Mouse (Mus musculus) CH12.LX (cell line): Measurements from ENCODE around the gene Gapdh. TPM values are rescaled to one million over a fixed set of nuclear protein-coding genes. Genes with fewer than 3 reads are reported as not detected.

Experiments used
- DNase-seq: peaks from one replicate; pipeline ENCODE4 v3.0.0-alpha.2; 2013; ENCODE audit errors: extremely low read depth
- H3K27ac ChIP-seq: 2 replicates; pipeline ENCODE4 v1.5.1; 2012; ENCODE audit warnings: low read depth, mild to moderate bottlenecking, control low read depth, moderate library complexity; ENCODE audit not compliant: insufficient read depth
- H3K27me3 ChIP-seq: replicated peaks from 2 replicates; pipeline ENCODE3; 2012; ENCODE audit warnings: inconsistent platforms
- H3K36me3 ChIP-seq, 2 experiments: replicated peaks in 1 of 2; 2 replicates each; pipeline versions ENCODE3 to v1.6.1; 2012; ENCODE audit warnings: inconsistent platforms in 1 of 2, low read length in 1 of 2, mild to moderate bottlenecking in 1 of 2, mixed read lengths in 1 of 2, moderate library complexity in 1 of 2; ENCODE audit not compliant: control insufficient read depth in 1 of 2, insufficient read depth in 1 of 2
- H3K4me1 ChIP-seq, 2 experiments: 2 replicates each; pipeline ENCODE4 v1.6.1; 2012; ENCODE audit warnings: inconsistent platforms in 1 of 2, moderate library complexity in 1 of 2; ENCODE audit not compliant: insufficient read depth in 2 of 2, control insufficient read depth in 1 of 2
- H3K4me2 ChIP-seq: 2 replicates; pipeline ENCODE4 v1.6.1; 2012; ENCODE audit warnings: low read depth, mild to moderate bottlenecking, control low read depth; ENCODE audit not compliant: poor library complexity, insufficient read depth, severe bottlenecking
- H3K4me3 ChIP-seq, 3 experiments: fragments of 150-350 bp in 1 of 3; sonication (generic) in 1 of 3; replicated peaks in 1 of 3; 2 replicates each; pipeline versions ENCODE3 to v1.5.1; 2011 to 2012; ENCODE audit warnings: low read depth in 2 of 3, low read length in 2 of 3, mild to moderate bottlenecking in 2 of 3, moderate library complexity in 2 of 3, control low read depth in 1 of 3, improper control_type of control experiment in 1 of 3, inconsistent platforms in 1 of 3, mixed read lengths in 1 of 3; ENCODE audit not compliant: poor library complexity in 1 of 3
- H3K79me2 ChIP-seq: replicated peaks from 2 replicates; pipeline ENCODE4 v1.6.1; 2012; ENCODE audit warnings: mild to moderate bottlenecking, moderate library complexity; ENCODE audit not compliant: control insufficient read depth, poor library complexity, insufficient read depth, severe bottlenecking; ENCODE audit errors: extremely low read depth
- H3K9ac ChIP-seq: 2 replicates; pipeline ENCODE4 v1.6.1; 2012; ENCODE audit warnings: low read depth, mild to moderate bottlenecking, control low read depth, moderate library complexity; ENCODE audit not compliant: insufficient read depth
- H3K9me3 ChIP-seq: replicated peaks from 2 replicates; pipeline ENCODE3; 2012; ENCODE audit warnings: low read length, inconsistent platforms, mixed read lengths
- BHLHE40 ChIP-seq: IDR thresholded peaks from 2 replicates; pipeline ENCODE4 v1.6.1; 2011; ENCODE audit warnings: mild to moderate bottlenecking, low read depth, low read length, improper control_type of control experiment
- CHD1 ChIP-seq: IDR thresholded peaks from 2 replicates; pipeline ENCODE4 v1.6.1; 2012; ENCODE audit warnings: low read depth, low read length, improper control_type of control experiment, inconsistent platforms
- CTCF ChIP-seq, 2 experiments: IDR thresholded peaks in 1 of 2; conservative IDR thresholded peaks in 1 of 2; 2 replicates each; pipeline ENCODE4 v1.5.1; 2011 to 2012; ENCODE audit warnings: low read depth in 2 of 2, low read length in 2 of 2, improper control_type of control experiment in 1 of 2, inconsistent platforms in 1 of 2, mild to moderate bottlenecking in 1 of 2, moderate library complexity in 1 of 2
- E2F4 ChIP-seq: IDR thresholded peaks from 2 replicates; pipeline ENCODE4 v1.6.1; 2011; ENCODE audit warnings: low read depth, low read length, improper control_type of control experiment; ENCODE audit not compliant: insufficient replicate concordance
- EP300 ChIP-seq: IDR thresholded peaks from 2 replicates; pipeline ENCODE4 v1.6.1; 2011; ENCODE audit warnings: low read length, improper control_type of control experiment
- GABPA ChIP-seq: IDR thresholded peaks from 2 replicates; pipeline ENCODE4 v1.6.1; 2012; ENCODE audit warnings: low read depth, low read length, improper control_type of control experiment, inconsistent platforms; ENCODE audit not compliant: insufficient replicate concordance
- HCFC1 ChIP-seq: IDR thresholded peaks from 2 replicates; pipeline ENCODE4 v1.6.1; 2012; ENCODE audit warnings: low read depth, mild to moderate bottlenecking, inconsistent platforms, low read length, improper control_type of control experiment
- IRF4 ChIP-seq: IDR thresholded peaks from 2 replicates; pipeline ENCODE4 v1.6.1; 2014; ENCODE audit warnings: low read depth, mild to moderate bottlenecking, inconsistent platforms, low read length, improper control_type of control experiment
- KAT2A ChIP-seq: IDR thresholded peaks from 2 replicates; pipeline ENCODE4 v1.6.1; 2012; ENCODE audit warnings: low read length, improper control_type of control experiment, inconsistent platforms; ENCODE audit not compliant: insufficient replicate concordance
- MAFK ChIP-seq: IDR thresholded peaks from 2 replicates; pipeline ENCODE4 v1.6.1; 2011; ENCODE audit warnings: low read length, improper control_type of control experiment; ENCODE audit not compliant: insufficient replicate concordance
- MAX ChIP-seq: IDR thresholded peaks from 2 replicates; pipeline ENCODE4 v1.6.1; 2011; ENCODE audit warnings: low read length, improper control_type of control experiment
- MAZ ChIP-seq: IDR thresholded peaks from 2 replicates; pipeline ENCODE4 v1.6.1; 2012; ENCODE audit warnings: low read depth, mild to moderate bottlenecking, inconsistent platforms, low read length, improper control_type of control experiment, moderate library complexity
- MEF2A ChIP-seq: IDR thresholded peaks from 2 replicates; pipeline ENCODE4 v1.6.1; 2014; ENCODE audit warnings: low read depth, mild to moderate bottlenecking, inconsistent platforms, low read length, improper control_type of control experiment, borderline replicate concordance
- MYC ChIP-seq: IDR thresholded peaks from 2 replicates; pipeline ENCODE4 v1.6.1; 2011; ENCODE audit warnings: low read depth, mild to moderate bottlenecking, improper control_type of control experiment, low read length
- NELFE ChIP-seq: IDR thresholded peaks from 2 replicates; pipeline ENCODE4 v1.6.1; 2011; ENCODE audit warnings: low read depth, low read length, improper control_type of control experiment
- PAX5 ChIP-seq: IDR thresholded peaks from 2 replicates; pipeline ENCODE4 v1.6.1; 2012; ENCODE audit warnings: low read length, inconsistent platforms, mixed read lengths
- POLR2A ChIP-seq: IDR thresholded peaks from 2 replicates; pipeline ENCODE4 v1.6.1; 2011; ENCODE audit warnings: low read depth, mild to moderate bottlenecking, improper control_type of control experiment, low read length
- RCOR1 ChIP-seq: conservative IDR thresholded peaks from 2 replicates; pipeline ENCODE4 v1.6.1; 2012; ENCODE audit warnings: low read depth, mild to moderate bottlenecking, inconsistent platforms, low read length, improper control_type of control experiment
- SMC3 ChIP-seq: IDR thresholded peaks from 2 replicates; pipeline ENCODE4 v1.6.1; 2011; ENCODE audit warnings: low read depth, low read length, improper control_type of control experiment
- TCF12 ChIP-seq: IDR thresholded peaks from 2 replicates; pipeline ENCODE4 v1.6.1; 2014; ENCODE audit warnings: low read depth, mild to moderate bottlenecking, inconsistent platforms, low read length, improper control_type of control experiment
- UBTF ChIP-seq: IDR thresholded peaks from 2 replicates; pipeline ENCODE4 v1.6.1; 2012; ENCODE audit warnings: low read depth, mild to moderate bottlenecking, inconsistent platforms, low read length, improper control_type of control experiment, moderate library complexity
- USF1 ChIP-seq: IDR thresholded peaks from 2 replicates; pipeline ENCODE4 v1.6.1; 2014; ENCODE audit warnings: low read depth, mild to moderate bottlenecking, inconsistent platforms, low read length, improper control_type of control experiment
- USF2 ChIP-seq: conservative IDR thresholded peaks from 2 replicates; pipeline ENCODE4 v1.6.1; 2011; ENCODE audit warnings: low read depth, low read length, improper control_type of control experiment
- ZC3H11A ChIP-seq: IDR thresholded peaks from 2 replicates; pipeline ENCODE4 v1.6.1; 2012; ENCODE audit warnings: low read depth, mild to moderate bottlenecking, inconsistent platforms, low read length, improper control_type of control experiment
- ZKSCAN1 ChIP-seq: IDR thresholded peaks from 2 replicates; pipeline ENCODE4 v1.6.1; 2012; ENCODE audit warnings: low read depth, inconsistent platforms, low read length, improper control_type of control experiment, borderline replicate concordance
- dilution Hi-C: fragments of 300-500 bp; cut with MboI; formaldehyde crosslinking; loops from 2 replicates; pipeline ENCODE4 v1.14.3; 2020; ENCODE audit warnings: low sequenced_read_pairs; ENCODE audit not compliant: extremely low pct_unique_long_range_greater_than_20kb, extremely low pct_ligation_motif_present
- in situ Hi-C: fragments of 300-500 bp; cut with MboI; formaldehyde crosslinking; loops from 3 replicates; pipeline ENCODE4 v1.14.3; 2019; ENCODE audit warnings: low sequenced_read_pairs, low pct_ligation_motif_present, low pct_unique_long_range_greater_than_20kb, mixed read lengths
- polyA plus RNA-seq: library from polyadenylated mRNA; unstranded; fragments of >175 nt; gene quantifications from 2 replicates; pipeline ENCODE4 v1.2.1, GENCODE M21; 2012; ENCODE audit warnings: low read depth; ENCODE audit not compliant: insufficient read length
- total RNA-seq, 2 experiments: library from RNA; depleted of rRNA; stranded (reverse); fragments of 300-350 nt in 1 of 2; fragments of >200 nt in 1 of 2; gene quantifications; 2 replicates each; pipeline ENCODE4 v1.2.3; 2012 to 2014

Gapdh gene
- total and polyA plus RNA-seq, 3 experiments: 2,268 to 2,925 (median 2,654) TPM

DNA sequence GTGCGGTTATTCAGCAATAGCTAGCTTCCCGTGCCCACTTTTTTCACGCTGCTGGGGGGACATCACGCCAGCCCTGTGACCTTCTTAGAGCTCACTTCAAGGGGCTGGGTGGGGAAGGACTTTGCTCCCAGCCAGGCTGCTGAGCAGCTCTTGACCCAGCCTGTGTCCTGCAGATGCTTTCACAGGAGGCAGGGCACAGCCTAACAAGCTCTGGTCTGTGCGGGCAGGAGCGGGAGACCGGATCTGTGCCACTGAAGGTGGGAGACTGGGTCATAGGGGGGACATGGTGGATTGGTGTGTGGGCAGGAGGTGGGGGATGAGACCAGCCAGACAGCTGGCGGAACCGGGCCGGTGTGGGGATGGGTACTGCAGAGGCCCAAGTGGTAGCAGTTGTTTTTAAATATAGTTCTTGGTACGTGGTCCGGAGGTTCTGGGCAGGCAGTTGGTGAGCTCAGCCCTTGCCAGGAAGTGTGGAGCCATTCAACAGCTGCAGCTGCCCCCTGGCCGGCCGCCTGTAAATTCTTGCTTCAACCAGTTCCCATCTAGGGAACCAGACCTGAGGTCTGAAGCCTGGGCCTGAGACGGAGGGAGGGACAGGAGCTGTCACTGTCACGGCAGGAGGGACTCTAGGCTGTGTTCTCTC, 17.2 kb downstream of the Gapdh start:
- Histone ChIP-seq H3K27ac (no peak overlapping the region), H3K4me1 (peaks cover 9 to 38% of the 10 kb centered on the region in 2 experiments), H3K4me2 (no peak overlapping the region), H3K4me3 (no peak overlapping the region), H3K36me3 (peaks cover 42 to 74% of the 10 kb centered on the region in 2 experiments), H3K79me2 (peaks cover 18% of the 10 kb centered on the region), H3K9me3 (no peaks in the 10 kb centered on the region), H3K9ac (no peak overlapping the region), H3K27me3 (no peaks in the 10 kb centered on the region)
- TF ChIP-seq EP300 (no peak), MAFK (no peak), CHD1 (no peak), MEF2A (no peak), SMC3 (no peak), ZC3H11A (no peak), POLR2A (no peak), MYC (no peak), USF2 (no peak), HCFC1 (no peak), GABPA (no peak), NELFE (no peak), MAZ (no peak), RCOR1 (no peak), BHLHE40 (no peak), E2F4 (no peak), MAX (no peak), TCF12 (no peak)
- no peak for DNase-seq
- dilution Hi-C loops: no loop called here
- in situ Hi-C loops: no loop called here

DNA sequence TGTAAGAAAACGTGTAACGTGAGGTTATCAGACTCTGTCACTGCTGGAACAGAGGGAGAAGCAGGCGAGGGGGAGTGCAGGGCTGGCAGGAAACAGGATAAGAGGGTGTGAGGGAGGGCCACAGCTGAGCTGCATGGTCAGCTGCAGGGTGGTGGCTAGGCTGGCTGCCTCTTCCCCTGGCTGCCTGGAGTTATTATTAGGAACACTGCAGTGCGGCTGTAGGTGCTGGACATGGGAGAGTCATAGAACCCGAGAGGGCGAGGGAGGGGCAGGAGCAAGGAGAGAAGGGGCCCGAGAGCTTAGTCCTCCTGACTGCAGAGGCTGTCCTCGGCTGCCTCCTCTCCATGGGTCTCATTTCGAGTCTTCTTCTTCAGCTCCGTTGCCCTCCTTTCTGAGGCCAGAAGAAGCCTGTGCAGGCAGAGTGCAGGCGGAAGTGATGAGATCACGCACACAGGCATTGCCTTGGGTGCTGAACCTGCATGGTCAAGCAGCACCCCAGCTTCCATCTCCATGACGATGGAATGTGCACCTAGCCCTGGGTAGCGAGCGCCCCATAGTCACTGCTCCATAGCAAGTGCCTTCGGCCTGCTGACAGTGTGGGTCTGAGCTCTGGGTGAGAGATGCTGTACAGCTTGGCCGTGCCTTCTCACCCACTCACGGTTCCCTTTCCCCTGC, 17.9 kb downstream of the Gapdh start:
- no peaks in the 10 kb centered on the region for H3K9me3 ChIP-seq
- H3K27me3 ChIP-seq: no peaks in the 10 kb centered on the region
- no peak for DNase-seq
- no peak overlapping the region for H3K9ac ChIP-seq
- no peak overlapping the region for H3K4me3 ChIP-seq
- H3K4me1 ChIP-seq: peaks cover 9 to 42% of the 10 kb centered on the region in 2 experiments
- no peak overlapping the region for H3K27ac ChIP-seq
- peaks cover 18% of the 10 kb centered on the region for H3K79me2 ChIP-seq
- dilution Hi-C loops: no loop called here
- TF ChIP-seq USF1: no peak
- no peak for TF ChIP-seq IRF4
- no peak for TF ChIP-seq NELFE
- TF ChIP-seq KAT2A: no peak
- TF ChIP-seq CTCF (conservative IDR thresholded peaks at IDR 0.05 in 1 of 2, IDR thresholded peaks at IDR 0.05 in 1 of 2; ENCODE audit: low read depth in 2 of 2, low read length in 2 of 2): no peak
- no peak for TF ChIP-seq UBTF
- no peak for TF ChIP-seq HCFC1
- TF ChIP-seq PAX5: no peak
- TF ChIP-seq ZKSCAN1: no peak
- H3K36me3 ChIP-seq: peaks cover 41 to 73% of the 10 kb centered on the region in 2 experiments
- in situ Hi-C loops: no loop called here
- H3K4me2 ChIP-seq: no peak overlapping the region
